Mouse (Mus musculus): ENCODE measurements around the gene Oaz2. TPM values are rescaled to one million over a fixed set of nuclear protein-coding genes. Genes with fewer than 3 reads are reported as not detected.

The Oaz2 gene
- polyA plus RNA-seq, 1 experiment from 2014 or later = 166 TPM

GRCm38 (mm10) chr9:65703241-65703640 is 35.4 kb downstream of the Oaz2 start:
- no peak overlapping the region for H3K4me2 ChIP-seq (ENCODE audit: low read length)
- H3K4me1 ChIP-seq (replicated peaks; ENCODE audit: control insufficient read depth, insufficient read depth, low read length) = no peaks in the 10 kb centered on the region
- H3K27ac ChIP-seq (ENCODE audit: low read depth) = no peak overlapping the region
- no peaks in the 10 kb centered on the region for H3K9me3 ChIP-seq (ENCODE audit: control insufficient read depth, low read length)
- 89% methylated on average over 7 of the region's 7 CpGs for WGBS
- no peak overlapping the region for H3K9ac ChIP-seq (ENCODE audit: low read length)
- DNase-seq (ENCODE audit: low spot score) (no peak), ATAC-seq (replicated peaks; ENCODE audit: low FRiP score, low TSS enrichment, low read depth) (no peak)
- H3K36me3 ChIP-seq (ENCODE audit: control insufficient read depth, insufficient read depth, low read length) = peaks cover 63% of the 10 kb centered on the region
- no peak overlapping the region for H3K4me3 ChIP-seq (ENCODE audit: low read depth, low read length)
- H3K27me3 ChIP-seq (replicated peaks; ENCODE audit: control insufficient read depth, insufficient read depth, low read length) = no peaks in the 10 kb centered on the region

- WGBS = 89% methylated on average over 24 of the region's 24 CpGs
- Histone ChIP-seq H3K27me3 (replicated peaks; ENCODE audit: control insufficient read depth, insufficient read depth, low read length) (no peaks in the 10 kb centered on the region), H3K4me2 (ENCODE audit: low read length) (no peak overlapping the region), H3K9me3 (ENCODE audit: control insufficient read depth, low read length) (no peaks in the 10 kb centered on the region), H3K4me3 (ENCODE audit: low read depth, low read length) (no peak overlapping the region), H3K27ac (ENCODE audit: low read depth) (no peak overlapping the region), H3K4me1 (replicated peaks; ENCODE audit: control insufficient read depth, insufficient read depth, low read length) (no peaks in the 10 kb centered on the region), H3K9ac (ENCODE audit: low read length) (no peak overlapping the region), H3K36me3 (ENCODE audit: control insufficient read depth, insufficient read depth, low read length) (peaks cover 55% of the 10 kb centered on the region)
- ATAC-seq (replicated peaks; ENCODE audit: low FRiP score, low TSS enrichment, low read depth) (no peak), DNase-seq (ENCODE audit: low spot score) (no peak)
Measured at GRCm38 (mm10) chr9:65703926-65704595, 36.3 kb downstream of the Oaz2 start.

GRCm38 (mm10) chr9:65718195-65718594 is 50.4 kb downstream of the Oaz2 start:
- 82% methylated on average over 5 of the region's 5 CpGs for WGBS
- no peaks in the 10 kb centered on the region for H3K9me3 ChIP-seq (ENCODE audit: control insufficient read depth, low read length)
- no peak overlapping the region for H3K9ac ChIP-seq (ENCODE audit: low read length)
- peaks cover 6% of the 10 kb centered on the region; the same call in 1 of the 2 replicates for H3K4me1 ChIP-seq (replicated peaks; ENCODE audit: control insufficient read depth, insufficient read depth, low read length)
- H3K36me3 ChIP-seq (ENCODE audit: control insufficient read depth, insufficient read depth, low read length) = no peaks in the 10 kb centered on the region
- no peaks in the 10 kb centered on the region for H3K27me3 ChIP-seq (replicated peaks; ENCODE audit: control insufficient read depth, insufficient read depth, low read length)
- ATAC-seq (replicated peaks; ENCODE audit: low FRiP score, low TSS enrichment, low read depth) (no peak), DNase-seq (ENCODE audit: low spot score) (no peak)
- no peak overlapping the region for H3K4me2 ChIP-seq (ENCODE audit: low read length)
- H3K27ac ChIP-seq (ENCODE audit: low read depth) = no peak overlapping the region
- no peak overlapping the region for H3K4me3 ChIP-seq (ENCODE audit: low read depth, low read length)

- Histone ChIP-seq H3K9me3 (ENCODE audit: control insufficient read depth, low read length) (no peaks in the 10 kb centered on the region), H3K36me3 (ENCODE audit: control insufficient read depth, insufficient read depth, low read length) (no peaks in the 10 kb centered on the region), H3K4me2 (ENCODE audit: low read length) (no peak overlapping the region), H3K4me1 (replicated peaks; ENCODE audit: control insufficient read depth, insufficient read depth, low read length) (peaks cover 6% of the 10 kb centered on the region; the same call in 1 of the 2 replicates), H3K9ac (ENCODE audit: low read length) (no peak overlapping the region), H3K27ac (ENCODE audit: low read depth) (no peak overlapping the region), H3K27me3 (replicated peaks; ENCODE audit: control insufficient read depth, insufficient read depth, low read length) (no peaks in the 10 kb centered on the region), H3K4me3 (ENCODE audit: low read depth, low read length) (no peak overlapping the region)
- WGBS = 49% methylated on average over 10 of the region's 10 CpGs
- ATAC-seq (replicated peaks; ENCODE audit: low FRiP score, low TSS enrichment, low read depth) (no peak), DNase-seq (ENCODE audit: low spot score) (no peak)
Measured at GRCm38 (mm10) chr9:65721161-65721566, 53.4 kb downstream of the Oaz2 start.

GRCm38 (mm10) chr9:65724471-65725290 is 56.9 kb downstream of the Oaz2 start:
- Histone ChIP-seq H3K36me3 (ENCODE audit: control insufficient read depth, insufficient read depth, low read length) (peaks cover 12% of the 10 kb centered on the region; the same call in 1 of the 2 replicates), H3K27me3 (replicated peaks; ENCODE audit: control insufficient read depth, insufficient read depth, low read length) (no peaks in the 10 kb centered on the region), H3K9ac (ENCODE audit: low read length) (no peak overlapping the region), H3K9me3 (ENCODE audit: control insufficient read depth, low read length) (no peaks in the 10 kb centered on the region), H3K4me2 (ENCODE audit: low read length) (no peak overlapping the region), H3K27ac (ENCODE audit: low read depth) (no peak overlapping the region), H3K4me3 (ENCODE audit: low read depth, low read length) (no peak overlapping the region), H3K4me1 (replicated peaks; ENCODE audit: control insufficient read depth, insufficient read depth, low read length) (peaks cover 6% of the 10 kb centered on the region; the same call in 1 of the 2 replicates)
- DNase-seq (ENCODE audit: low spot score) (no peak), ATAC-seq (replicated peaks; ENCODE audit: low FRiP score, low TSS enrichment, low read depth) (no peak)
- WGBS = 76% methylated on average over 8 of the region's 8 CpGs

GRCm38 (mm10) chr9:65725291-65725622 is 57.5 kb downstream of the Oaz2 start:
- no peaks in the 10 kb centered on the region for H3K27me3 ChIP-seq (replicated peaks; ENCODE audit: control insufficient read depth, insufficient read depth, low read length)
- no peak for DNase-seq (ENCODE audit: low spot score)
- no peak overlapping the region for H3K4me3 ChIP-seq (ENCODE audit: low read depth, low read length)
- H3K9me3 ChIP-seq (ENCODE audit: control insufficient read depth, low read length) = no peaks in the 10 kb centered on the region
- WGBS = 61% methylated on average over 4 of the region's 4 CpGs
- no peak overlapping the region for H3K4me2 ChIP-seq (ENCODE audit: low read length)
- H3K36me3 ChIP-seq (ENCODE audit: control insufficient read depth, insufficient read depth, low read length) = peaks cover 15% of the 10 kb centered on the region
- H3K9ac ChIP-seq (ENCODE audit: low read length) = no peak overlapping the region
- no peak for ATAC-seq (replicated peaks; ENCODE audit: low FRiP score, low TSS enrichment, low read depth)
- H3K4me1 ChIP-seq (replicated peaks; ENCODE audit: control insufficient read depth, insufficient read depth, low read length) = peaks cover 6% of the 10 kb centered on the region; the same call in 1 of the 2 replicates
- no peak overlapping the region for H3K27ac ChIP-seq (ENCODE audit: low read depth)

GRCm38 (mm10) chr9:65726431-65726830 is 58.6 kb downstream of the Oaz2 start:
- Histone ChIP-seq H3K9ac (ENCODE audit: low read length) (no peak overlapping the region), H3K27ac (ENCODE audit: low read depth) (no peak overlapping the region), H3K27me3 (replicated peaks; ENCODE audit: control insufficient read depth, insufficient read depth, low read length) (no peaks in the 10 kb centered on the region), H3K36me3 (ENCODE audit: control insufficient read depth, insufficient read depth, low read length) (peaks cover 22% of the 10 kb centered on the region), H3K4me2 (ENCODE audit: low read length) (no peak overlapping the region), H3K9me3 (ENCODE audit: control insufficient read depth, low read length) (no peaks in the 10 kb centered on the region), H3K4me3 (ENCODE audit: low read depth, low read length) (no peak overlapping the region), H3K4me1 (replicated peaks; ENCODE audit: control insufficient read depth, insufficient read depth, low read length) (peaks cover 4% of the 10 kb centered on the region; the same call in 1 of the 2 replicates)
- no peak for DNase-seq (ENCODE audit: low spot score)
- ATAC-seq (replicated peaks; ENCODE audit: low FRiP score, low TSS enrichment, low read depth) = no peak
- WGBS = 83% methylated on average over 3 of the region's 3 CpGs

- WGBS = 93% methylated on average over 4 of the region's 4 CpGs
Measured at GRCm38 (mm10) chr9:65727491-65727890, 59.7 kb downstream of the Oaz2 start.

More at GRCm38 (mm10) chr9:65727491-65727890, 59.7 kb downstream of the Oaz2 start:
- DNase-seq (ENCODE audit: low spot score) = no peak
- Histone ChIP-seq H3K9me3 (ENCODE audit: control insufficient read depth, low read length) (no peaks in the 10 kb centered on the region), H3K4me3 (ENCODE audit: low read depth, low read length) (no peak overlapping the region), H3K27ac (ENCODE audit: low read depth) (no peak overlapping the region), H3K4me1 (replicated peaks; ENCODE audit: control insufficient read depth, insufficient read depth, low read length) (no peaks in the 10 kb centered on the region), H3K27me3 (replicated peaks; ENCODE audit: control insufficient read depth, insufficient read depth, low read length) (no peaks in the 10 kb centered on the region), H3K36me3 (ENCODE audit: control insufficient read depth, insufficient read depth, low read length) (peaks cover 22% of the 10 kb centered on the region), H3K9ac (ENCODE audit: low read length) (no peak overlapping the region), H3K4me2 (ENCODE audit: low read length) (no peak overlapping the region)
- no peak for ATAC-seq (replicated peaks; ENCODE audit: low FRiP score, low TSS enrichment, low read depth)

Data from intestine, embryonic 14.5 days (tissue).